Mouse (Mus musculus) heart, postnatal 0 days (tissue): ENCODE measurements around the gene Gm10272.

Source experiments
- CTCF ChIP-seq: IDR thresholded peaks from 2 replicates; pipeline ENCODE4 v1.5.1; 2016; ENCODE audit warnings: antibody characterized with exemption, control low read depth, low read depth
- EP300 ChIP-seq: IDR thresholded peaks from 2 replicates; pipeline ENCODE4 v1.6.1; 2016; ENCODE audit warnings: antibody characterized with exemption, low read depth

DNA sequence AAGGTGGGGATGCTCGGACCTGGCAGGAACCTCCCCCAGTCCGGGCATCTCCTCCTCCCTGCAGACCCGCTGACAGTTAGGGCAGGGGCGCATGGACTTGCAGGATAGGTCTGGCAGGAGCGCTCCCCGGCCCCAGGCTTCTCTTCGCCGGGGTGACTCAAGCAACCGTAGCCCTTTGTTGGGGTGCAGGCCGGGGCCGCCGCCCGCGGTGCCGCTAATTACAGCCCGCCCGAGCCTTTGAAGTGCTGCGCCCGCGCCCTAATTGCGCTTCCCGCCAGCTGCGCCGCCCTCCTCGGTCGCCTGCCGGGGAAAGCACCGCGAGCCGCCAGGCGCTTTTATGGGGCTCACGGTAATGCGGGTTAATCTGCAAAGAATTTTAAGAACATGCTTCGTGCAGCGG lies 28.9 kb upstream of the Gm10272 start:
- TF ChIP-seq CTCF (no peak), EP300 (no peak)
